Mouse (Mus musculus): ENCODE measurements around the gene Sema4a. TPM values are rescaled to one million over a fixed set of nuclear protein-coding genes. Genes with fewer than 3 reads are reported as not detected.

Sema4a gene
- polyA plus RNA-seq, 1 experiment from 2014 or later: 23.1 TPM

GRCm38 (mm10) chr3:88469466-88469865, 8.5 kb upstream of the Sema4a start:
- Histone ChIP-seq H3K9ac (no peak overlapping the region), H3K4me2 (no peak overlapping the region), H3K27me3 (no peaks in the 10 kb centered on the region), H3K36me3 (no peaks in the 10 kb centered on the region), H3K4me1 (peaks cover 7% of the 10 kb centered on the region; the same call in 1 of the 2 replicates), H3K27ac (no peak overlapping the region), H3K9me3 (no peaks in the 10 kb centered on the region), H3K4me3 (no peak overlapping the region)
- no peak for ATAC-seq (ENCODE audit: insufficient number of reproducible peaks, low FRiP score, low TSS enrichment, low read depth)
- WGBS: 60% methylated on average over 2 of the region's 2 CpGs

- Histone ChIP-seq H3K9me3 (no peaks in the 10 kb centered on the region), H3K27ac (no peak overlapping the region), H3K36me3 (no peaks in the 10 kb centered on the region), H3K4me3 (no peak overlapping the region), H3K27me3 (no peaks in the 10 kb centered on the region), H3K9ac (no peak overlapping the region), H3K4me1 (peaks cover 2% of the 10 kb centered on the region; the same call in 1 of the 2 replicates), H3K4me2 (no peak overlapping the region)
- WGBS: 27% methylated on average over 16 of the region's 16 CpGs
- peak; percentile 79; the same call in 1 of the 2 replicates for ATAC-seq (ENCODE audit: insufficient number of reproducible peaks, low FRiP score, low TSS enrichment, low read depth)
Measured at GRCm38 (mm10) chr3:88467116-88467824, 6.3 kb upstream of the Sema4a start.

DNA sequence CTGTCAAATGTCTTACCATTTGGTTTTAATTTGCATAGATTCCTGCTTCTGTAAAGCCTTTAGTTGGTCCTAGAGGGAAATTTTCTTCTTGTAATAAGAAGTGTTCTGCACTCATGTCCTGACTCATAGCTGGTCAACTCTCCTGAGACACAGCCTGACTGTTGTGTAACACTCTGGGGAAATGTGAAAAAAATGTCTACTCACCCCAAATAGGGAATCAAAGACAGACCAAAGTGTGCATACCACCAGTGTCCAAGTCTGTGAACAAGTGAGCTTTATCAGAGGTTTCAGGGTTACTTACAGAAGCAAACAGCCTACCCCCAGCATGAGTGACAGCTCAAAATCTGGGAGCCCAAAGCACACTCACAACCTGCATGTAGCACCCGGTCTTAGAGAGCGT, 4.1 kb upstream of the Sema4a start:
- Histone ChIP-seq H3K9me3 (no peaks in the 10 kb centered on the region), H3K9ac (no peak overlapping the region), H3K27me3 (no peaks in the 10 kb centered on the region), H3K27ac (no peak overlapping the region), H3K4me2 (no peak overlapping the region), H3K36me3 (no peaks in the 10 kb centered on the region), H3K4me3 (no peak overlapping the region), H3K4me1 (peaks cover 16% of the 10 kb centered on the region)
- no peak for ATAC-seq (ENCODE audit: insufficient number of reproducible peaks, low FRiP score, low TSS enrichment, low read depth)
- WGBS: 69% methylated on average over 2 of the region's 2 CpGs

- no peak overlapping the region for H3K4me3 ChIP-seq
- no peaks in the 10 kb centered on the region for H3K9me3 ChIP-seq
- peaks cover 16% of the 10 kb centered on the region for H3K4me1 ChIP-seq
- no peaks in the 10 kb centered on the region for H3K27me3 ChIP-seq
- H3K27ac ChIP-seq: no peak overlapping the region
- H3K9ac ChIP-seq: no peak overlapping the region
- 53% methylated on average over 3 of the region's 3 CpGs for WGBS
- H3K4me2 ChIP-seq: no peak overlapping the region
- no peaks in the 10 kb centered on the region for H3K36me3 ChIP-seq
- ATAC-seq (ENCODE audit: insufficient number of reproducible peaks, low FRiP score, low TSS enrichment, low read depth): no peak
Measured at GRCm38 (mm10) chr3:88464425-88464824, 3.4 kb upstream of the Sema4a start.

GRCm38 (mm10) chr3:88460029-88460428, 953 bp downstream of the Sema4a start:
- Histone ChIP-seq H3K36me3 (no peaks in the 10 kb centered on the region), H3K4me2 (no peak overlapping the region), H3K9me3 (no peaks in the 10 kb centered on the region), H3K9ac (no peak overlapping the region), H3K27ac (no peak overlapping the region), H3K27me3 (peaks cover 4% of the 10 kb centered on the region), H3K4me1 (peaks cover 34% of the 10 kb centered on the region), H3K4me3 (no peak overlapping the region)
- ATAC-seq (ENCODE audit: insufficient number of reproducible peaks, low FRiP score, low TSS enrichment, low read depth): no peak
- WGBS: 73% methylated on average over 5 of the region's 5 CpGs

- 7% methylated on average over 14 of the region's 14 CpGs for WGBS
- Histone ChIP-seq H3K4me2 (peak overlapping the region; percentile 29; the same call in 1 of the 2 replicates), H3K9me3 (no peaks in the 10 kb centered on the region), H3K9ac (no peak overlapping the region), H3K4me1 (peaks cover 37% of the 10 kb centered on the region), H3K4me3 (peak overlapping the region; percentile 4; the same call in 1 of the 2 replicates), H3K27me3 (peaks cover 4% of the 10 kb centered on the region), H3K36me3 (no peaks in the 10 kb centered on the region), H3K27ac (no peak overlapping the region)
- ATAC-seq (ENCODE audit: insufficient number of reproducible peaks, low FRiP score, low TSS enrichment, low read depth): no peak
Measured at GRCm38 (mm10) chr3:88458778-88459219, 2.2 kb downstream of the Sema4a start.

GRCm38 (mm10) chr3:88456746-88457532, 4.0 kb downstream of the Sema4a start:
- Histone ChIP-seq H3K4me2 (no peak overlapping the region), H3K27ac (no peak overlapping the region), H3K4me1 (peaks cover 40% of the 10 kb centered on the region), H3K27me3 (peaks cover 4% of the 10 kb centered on the region), H3K36me3 (no peaks in the 10 kb centered on the region), H3K4me3 (no peak overlapping the region), H3K9me3 (no peaks in the 10 kb centered on the region), H3K9ac (no peak overlapping the region)
- ATAC-seq (ENCODE audit: insufficient number of reproducible peaks, low FRiP score, low TSS enrichment, low read depth): no peak
- 65% methylated on average over 7 of the region's 7 CpGs for WGBS

- H3K9me3 ChIP-seq: no peaks in the 10 kb centered on the region
- peaks cover 37% of the 10 kb centered on the region for H3K4me1 ChIP-seq
- H3K4me2 ChIP-seq: no peak overlapping the region
- no peak overlapping the region for H3K4me3 ChIP-seq
- H3K9ac ChIP-seq: no peak overlapping the region
- WGBS: 82% methylated on average over 8 of the region's 8 CpGs
- H3K27ac ChIP-seq: no peak overlapping the region
- H3K36me3 ChIP-seq: no peaks in the 10 kb centered on the region
- ATAC-seq (ENCODE audit: insufficient number of reproducible peaks, low FRiP score, low TSS enrichment, low read depth): no peak
- H3K27me3 ChIP-seq: peaks cover 4% of the 10 kb centered on the region
Measured at GRCm38 (mm10) chr3:88456313-88456712, 4.7 kb downstream of the Sema4a start.

GRCm38 (mm10) chr3:88455588-88456264, 5.3 kb downstream of the Sema4a start:
- peak overlapping the region; percentile 20 for H3K4me3 ChIP-seq
- peaks cover 4% of the 10 kb centered on the region for H3K27me3 ChIP-seq
- peak overlapping the region; percentile 18; the same call in 1 of the 2 replicates for H3K9ac ChIP-seq
- no peaks in the 10 kb centered on the region for H3K36me3 ChIP-seq
- H3K4me2 ChIP-seq: peak overlapping the region; percentile 4; the same call in 1 of the 2 replicates
- 69% methylated on average over 18 of the region's 18 CpGs for WGBS
- no peak for ATAC-seq (ENCODE audit: insufficient number of reproducible peaks, low FRiP score, low TSS enrichment, low read depth)
- peak overlapping the region; percentile 77 for H3K27ac ChIP-seq
- H3K9me3 ChIP-seq: no peaks in the 10 kb centered on the region
- H3K4me1 ChIP-seq: peaks cover 31% of the 10 kb centered on the region

GRCm38 (mm10) chr3:88454762-88455587, 6.0 kb downstream of the Sema4a start:
- Histone ChIP-seq H3K4me2 (peak overlapping the region; percentile 4; the same call in 1 of the 2 replicates), H3K4me1 (peaks cover 29% of the 10 kb centered on the region), H3K27me3 (peaks cover 4% of the 10 kb centered on the region), H3K36me3 (no peaks in the 10 kb centered on the region), H3K9me3 (no peaks in the 10 kb centered on the region), H3K9ac (peak overlapping the region; percentile 18; the same call in 1 of the 2 replicates), H3K27ac (peak overlapping the region; percentile 77), H3K4me3 (peak overlapping the region; percentile 20)
- ATAC-seq (ENCODE audit: insufficient number of reproducible peaks, low FRiP score, low TSS enrichment, low read depth): no peak
- 37% methylated on average over 9 of the region's 9 CpGs for WGBS

GRCm38 (mm10) chr3:88453986-88454385, 7.0 kb downstream of the Sema4a start:
- Histone ChIP-seq H3K27ac (no peak overlapping the region), H3K4me2 (no peak overlapping the region), H3K4me3 (no peak overlapping the region), H3K9me3 (no peaks in the 10 kb centered on the region), H3K4me1 (peaks cover 38% of the 10 kb centered on the region), H3K9ac (no peak overlapping the region), H3K36me3 (no peaks in the 10 kb centered on the region), H3K27me3 (peaks cover 4% of the 10 kb centered on the region)
- no peak for ATAC-seq (ENCODE audit: insufficient number of reproducible peaks, low FRiP score, low TSS enrichment, low read depth)
- 64% methylated on average over 8 of the region's 8 CpGs for WGBS
